Mouse (Mus musculus) G1E (cell line): Measurements from ENCODE around the gene Sbk3. TPM values are rescaled to one million over a fixed set of nuclear protein-coding genes. Genes with fewer than 3 reads are reported as not detected.

ENCODE experiments used
- ATAC-seq: 2 replicates; pipeline ENCODE4 v1.8.0; 2016; ENCODE audit warnings: mild to moderate bottlenecking; ENCODE audit not compliant: insufficient number of reproducible peaks, poor library complexity, low FRiP score, severe bottlenecking; ENCODE audit errors: extremely low read depth
- DNase-seq: peaks from one replicate; pipeline ENCODE4 v3.0.0; 2012; ENCODE audit warnings: low spot score
- H3K27me3 ChIP-seq: 2 replicates; pipeline ENCODE4 v1.6.1; 2012; ENCODE audit warnings: mild to moderate bottlenecking, low read length, inconsistent platforms; ENCODE audit not compliant: insufficient read depth
- H3K36me3 ChIP-seq: replicated peaks from 2 replicates; pipeline ENCODE3; 2012; ENCODE audit warnings: mild to moderate bottlenecking, inconsistent platforms
- H3K4me1 ChIP-seq: 2 replicates; pipeline ENCODE4 v1.6.1; 2012; ENCODE audit warnings: low read depth, low read length, inconsistent platforms, mixed read lengths; ENCODE audit not compliant: insufficient read depth
- H3K4me3 ChIP-seq: 2 replicates; pipeline ENCODE4 v1.5.1; 2012; ENCODE audit warnings: low read depth, mild to moderate bottlenecking, inconsistent platforms, low read length, moderate library complexity, mixed read lengths
- H3K9me3 ChIP-seq: replicated peaks from 2 replicates; pipeline ENCODE4 v1.6.1; 2012; ENCODE audit warnings: inconsistent platforms
- CTCF ChIP-seq: IDR thresholded peaks from 2 replicates; pipeline ENCODE4 v1.5.1; 2012; ENCODE audit warnings: low read depth, low read length, inconsistent platforms, mixed read lengths
- GATA1 ChIP-seq: IDR thresholded peaks from 2 replicates; pipeline ENCODE4 v1.6.1; 2012; ENCODE audit warnings: borderline replicate concordance, low read length, inconsistent platforms, mixed read lengths
- GATA2 ChIP-seq: IDR thresholded peaks from 2 replicates; pipeline ENCODE4 v1.6.1; 2012; ENCODE audit warnings: low read depth, low read length, inconsistent platforms, borderline replicate concordance
- POLR2AphosphoS5 ChIP-seq: IDR thresholded peaks from 2 replicates; pipeline ENCODE4 v1.6.1; 2012; ENCODE audit warnings: low read depth, low read length, inconsistent platforms; ENCODE audit not compliant: insufficient replicate concordance
- TAL1 ChIP-seq: conservative IDR thresholded peaks from 2 replicates; pipeline ENCODE4 v1.6.1; 2012; ENCODE audit warnings: low read depth, low read length, inconsistent platforms, mixed read lengths
- polyA plus RNA-seq: library from polyadenylated mRNA; stranded (reverse); fragments of >175 nt; gene quantifications from 2 replicates; pipeline ENCODE4 v1.2.3, GENCODE M21; 2012
- total RNA-seq, 2 experiments: library from RNA; stranded (forward) in 1 of 2; stranded (reverse) in 1 of 2; fragments of 200-1000 nt in 1 of 2; fragments of >200 nt in 1 of 2; fragmentation: Nextera tagmentation in 1 of 2; gene quantifications; 2 replicates each; pipeline ENCODE4 v1.2.3; 2014 to 2017

Sbk3 gene
- total and polyA plus RNA-seq, 3 experiments = 0.11 TPM; not detected in 2

DNA sequence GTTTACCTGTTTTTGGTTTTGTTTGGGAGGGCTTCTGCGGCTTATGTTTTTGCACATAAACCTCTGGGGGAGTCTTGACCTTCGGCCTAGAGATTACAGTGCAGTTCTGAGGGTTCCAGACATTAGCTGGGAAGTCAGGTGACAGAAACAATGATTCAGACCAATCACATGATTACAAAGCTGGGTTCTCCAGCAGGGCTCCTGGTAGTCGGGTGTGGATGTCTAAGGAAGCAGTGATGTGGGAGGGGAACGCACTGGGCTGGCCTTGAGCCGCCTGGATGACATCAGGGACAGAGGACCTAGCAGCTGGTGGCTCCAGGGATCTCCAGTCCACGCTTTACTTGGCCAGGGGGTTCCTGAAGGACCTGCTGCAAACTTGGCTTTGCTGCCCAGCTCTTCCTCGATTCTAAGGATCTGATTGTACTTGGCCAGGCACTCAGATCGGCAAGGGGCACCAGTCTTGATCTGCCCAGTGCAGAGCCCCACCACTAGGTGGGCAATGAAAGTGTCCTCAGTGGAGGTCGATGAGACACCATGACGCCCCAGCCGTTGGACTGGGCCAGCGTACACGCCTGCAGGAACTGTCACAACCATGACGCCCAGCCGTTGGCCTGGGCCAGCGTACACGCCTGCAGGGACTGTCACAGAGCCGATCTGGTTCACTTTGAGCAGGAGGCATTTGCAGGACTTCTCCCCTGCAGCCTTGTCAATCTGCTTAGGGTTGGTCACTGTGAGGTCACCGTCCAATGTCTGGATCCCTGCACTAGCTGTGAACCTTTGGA lies 20.2 kb downstream of the Sbk3 start:
- H3K4me3 ChIP-seq = no peak overlapping the region
- no peaks in the 10 kb centered on the region for H3K4me1 ChIP-seq
- H3K9me3 ChIP-seq = no peaks in the 10 kb centered on the region
- DNase-seq = no peak
- no peak for ATAC-seq
- TF ChIP-seq CTCF (no peak), GATA1 (no peak), GATA2 (no peak), POLR2AphosphoS5 (no peak), TAL1 (no peak)
- H3K27me3 ChIP-seq = peaks cover 29% of the 10 kb centered on the region
- no peaks in the 10 kb centered on the region for H3K36me3 ChIP-seq

DNA sequence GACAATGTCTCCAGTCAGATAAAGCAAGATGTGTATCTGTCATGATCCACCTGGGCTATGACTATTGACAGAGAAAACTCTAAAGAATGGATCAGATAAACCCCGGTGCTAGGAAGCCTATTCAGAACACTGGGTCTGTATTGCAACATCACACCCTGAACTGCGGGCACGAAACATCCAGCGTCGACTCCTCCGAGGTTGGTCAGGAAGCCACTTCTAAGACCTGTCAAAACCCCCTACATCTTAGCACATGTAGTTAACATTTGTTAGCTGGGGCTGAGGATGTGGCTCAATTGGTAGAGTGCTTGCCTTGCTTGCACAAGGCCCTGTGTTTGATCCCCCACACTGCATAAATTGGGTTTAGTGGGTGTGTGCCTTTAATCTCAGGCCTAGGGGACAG lies 22.6 kb downstream of the Sbk3 start:
- no peak overlapping the region for H3K4me3 ChIP-seq
- no peak for TF ChIP-seq GATA1
- no peak for TF ChIP-seq TAL1
- TF ChIP-seq CTCF = no peak
- TF ChIP-seq GATA2 = no peak
- ATAC-seq (no peak), DNase-seq (no peak)
- H3K36me3 ChIP-seq = no peaks in the 10 kb centered on the region
- H3K4me1 ChIP-seq = peaks cover 2% of the 10 kb centered on the region
- H3K9me3 ChIP-seq = no peaks in the 10 kb centered on the region
- peaks cover 34% of the 10 kb centered on the region for H3K27me3 ChIP-seq

DNA sequence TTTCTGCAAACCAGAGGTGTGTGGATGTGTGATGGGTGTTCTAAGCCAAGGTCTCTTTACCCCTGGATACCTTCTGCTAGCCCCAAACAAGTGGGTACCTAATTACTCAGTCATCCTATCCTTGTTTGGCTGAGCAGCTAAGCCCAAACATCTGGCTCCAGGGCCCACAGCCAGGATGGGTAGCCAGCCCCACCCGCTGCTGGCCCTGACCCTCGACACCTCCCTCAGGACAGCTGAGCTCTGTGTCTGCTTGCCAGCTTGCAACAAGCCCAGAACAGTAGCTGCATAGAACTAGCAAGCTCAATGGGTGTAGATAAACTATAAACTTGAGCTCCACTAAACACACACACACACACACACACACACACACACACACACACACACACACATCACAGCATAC lies 23.1 kb downstream of the Sbk3 start:
- H3K27me3 ChIP-seq = peaks cover 34% of the 10 kb centered on the region
- H3K4me1 ChIP-seq = peaks cover 5% of the 10 kb centered on the region
- no peaks in the 10 kb centered on the region for H3K36me3 ChIP-seq
- H3K9me3 ChIP-seq = no peaks in the 10 kb centered on the region
- TF ChIP-seq POLR2AphosphoS5 (no peak), CTCF (no peak), GATA1 (no peak), TAL1 (no peak)
- ATAC-seq (no peak), DNase-seq (no peak)
- H3K4me3 ChIP-seq = no peak overlapping the region

DNA sequence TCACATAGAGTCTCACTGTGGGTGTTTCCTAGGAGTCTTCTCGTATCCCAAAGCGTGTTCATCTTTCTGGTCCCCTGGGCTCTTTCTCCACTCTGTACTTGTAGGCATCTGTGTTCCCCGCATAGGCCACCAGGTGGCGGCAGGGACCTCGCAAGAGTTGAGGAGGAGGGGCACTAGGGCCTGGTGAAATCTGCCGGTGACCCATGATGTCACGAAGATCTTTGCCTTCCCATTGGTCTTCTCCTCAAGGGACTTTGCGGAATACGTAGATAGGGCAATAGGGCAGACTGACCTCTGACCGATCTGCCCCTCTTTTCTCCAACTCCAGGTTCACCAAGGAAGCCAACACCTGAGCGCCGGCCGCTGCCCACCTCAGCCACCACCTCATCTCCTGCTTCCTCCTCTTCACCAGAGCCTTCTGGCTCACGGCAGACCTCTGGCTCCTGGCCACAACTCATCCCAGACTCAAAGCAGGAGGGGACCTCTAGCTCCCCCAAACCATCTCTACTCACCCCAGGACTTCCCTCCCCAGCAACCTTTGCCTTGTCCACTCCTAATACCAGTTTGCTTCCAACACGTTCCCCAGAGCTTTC lies 27.6 kb downstream of the Sbk3 start:
- DNase-seq = peak; percentile 85
- H3K9me3 ChIP-seq = no peaks in the 10 kb centered on the region
- no peaks in the 10 kb centered on the region for H3K36me3 ChIP-seq
- no peak for TF ChIP-seq TAL1
- TF ChIP-seq CTCF = peak; percentile 50
- TF ChIP-seq GATA2 = no peak
- TF ChIP-seq GATA1 = no peak
- no peak overlapping the region for H3K4me3 ChIP-seq
- peak; percentile 90 for ATAC-seq
- H3K27me3 ChIP-seq = peaks cover 24% of the 10 kb centered on the region
- peaks cover 14% of the 10 kb centered on the region for H3K4me1 ChIP-seq

DNA sequence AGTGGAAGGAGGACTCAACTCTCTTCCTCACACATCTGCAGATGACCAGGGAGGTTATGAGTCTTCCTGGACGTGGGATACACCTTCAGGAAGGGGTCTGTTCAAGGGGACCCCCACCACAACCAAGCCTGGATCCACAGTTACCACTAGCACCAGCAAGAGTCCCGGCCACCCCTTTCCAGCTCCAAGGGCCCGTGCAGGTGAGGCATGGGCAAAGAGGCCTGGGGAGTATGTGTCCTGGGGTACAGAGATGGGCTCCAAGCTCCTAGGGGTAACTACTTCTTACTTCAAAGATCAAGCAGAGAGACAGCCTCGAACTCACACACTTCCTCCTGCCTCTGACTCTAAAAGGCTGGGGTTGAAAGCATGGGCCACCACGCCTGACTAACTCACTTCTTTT lies 28.3 kb downstream of the Sbk3 start:
- Histone ChIP-seq H3K9me3 (no peaks in the 10 kb centered on the region), H3K4me3 (no peak overlapping the region), H3K27me3 (peaks cover 21% of the 10 kb centered on the region), H3K36me3 (no peaks in the 10 kb centered on the region), H3K4me1 (peaks cover 14% of the 10 kb centered on the region)
- DNase-seq = no peak
- TF ChIP-seq CTCF (no peak), GATA1 (no peak), TAL1 (no peak), POLR2AphosphoS5 (no peak), GATA2 (no peak)
- ATAC-seq = no peak

DNA sequence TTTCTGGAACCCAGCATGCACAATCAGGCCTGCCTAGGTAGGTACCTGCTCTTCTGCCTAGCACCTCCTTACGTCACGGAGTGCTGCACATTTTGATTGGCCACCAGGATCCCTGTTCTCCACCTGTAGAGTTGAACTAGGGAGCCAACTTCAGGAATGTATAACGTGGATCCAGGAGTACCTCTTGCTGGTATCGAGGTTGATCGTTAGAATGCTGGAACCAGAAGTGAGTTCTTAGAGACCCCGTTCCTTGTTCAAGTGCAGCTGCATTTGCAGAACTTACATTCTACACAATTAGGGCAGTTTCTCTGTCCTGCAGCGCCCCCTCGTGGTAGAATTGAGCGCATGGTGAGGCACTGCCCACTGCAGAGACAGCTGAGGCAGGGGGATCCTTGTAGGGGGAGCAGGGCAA lies 30.9 kb downstream of the Sbk3 start:
- DNase-seq (no peak), ATAC-seq (no peak)
- H3K9me3 ChIP-seq = no peaks in the 10 kb centered on the region
- H3K4me1 ChIP-seq = peaks cover 14% of the 10 kb centered on the region
- peak; percentile 65; the same call in 1 of the 2 replicates for TF ChIP-seq CTCF
- TF ChIP-seq GATA2 = no peak
- H3K27me3 ChIP-seq = peaks cover 9% of the 10 kb centered on the region
- H3K36me3 ChIP-seq = no peaks in the 10 kb centered on the region
- no peak overlapping the region for H3K4me3 ChIP-seq
